Mouse (Mus musculus): ENCODE measurements around the gene Phb2.

- no peak for TF ChIP-seq CTCF (IDR thresholded peaks at IDR 0.05; ENCODE audit: low read depth)
- TF ChIP-seq EP300 (IDR thresholded peaks at IDR 0.05; ENCODE audit: low read depth) = no peak
Observed at GRCm38 (mm10) chr6:124698751-124699150, 13.4 kb upstream of the Phb2 start.

All from liver, postnatal 0 days (tissue).